Mouse (Mus musculus) MEL (cell line): ENCODE measurements around the gene Dxo.

Source experiments
- CTCF ChIP-seq, 3 experiments: IDR thresholded peaks in 2 of 3; conservative IDR thresholded peaks in 1 of 3; 2 replicates each; pipeline ENCODE4 v1.5.1; 2011 to 2012; ENCODE audit warnings: low read length in 3 of 3, low read depth in 2 of 3, mild to moderate bottlenecking in 2 of 3, improper control_type of control experiment in 1 of 3, inconsistent platforms in 1 of 3, mixed read lengths in 1 of 3, moderate library complexity in 1 of 3; ENCODE audit not compliant: control insufficient read depth in 1 of 3, insufficient read depth in 1 of 3, poor library complexity in 1 of 3, severe bottlenecking in 1 of 3
- ELF1 ChIP-seq: IDR thresholded peaks from 2 replicates; pipeline ENCODE4 v1.6.1; 2014; ENCODE audit warnings: low read depth, mild to moderate bottlenecking, inconsistent platforms, low read length, improper control_type of control experiment, moderate library complexity
- MAX ChIP-seq: IDR thresholded peaks from 2 replicates; pipeline ENCODE4 v1.6.1; 2011; ENCODE audit warnings: low read length, improper control_type of control experiment
- MXI1 ChIP-seq: IDR thresholded peaks from 2 replicates; pipeline ENCODE4 v1.6.1; 2011; ENCODE audit warnings: mild to moderate bottlenecking, low read depth, low read length, improper control_type of control experiment
- MYB ChIP-seq: IDR thresholded peaks from 2 replicates; pipeline ENCODE4 v1.6.1; 2011; ENCODE audit warnings: mild to moderate bottlenecking, low read depth, low read length, improper control_type of control experiment
- NRF1 ChIP-seq: IDR thresholded peaks from 2 replicates; pipeline ENCODE4 v1.6.1; 2014; ENCODE audit warnings: low read depth, mild to moderate bottlenecking, inconsistent platforms, low read length, improper control_type of control experiment, moderate library complexity; ENCODE audit not compliant: poor library complexity, insufficient read depth, severe bottlenecking
- POLR2A ChIP-seq, 2 experiments: IDR thresholded peaks; 2 replicates each; pipeline ENCODE4 v1.6.1; 2011 to 2012; ENCODE audit warnings: low read length in 2 of 2, mild to moderate bottlenecking in 2 of 2, control low read depth in 1 of 2, improper control_type of control experiment in 1 of 2, low read depth in 1 of 2, moderate library complexity in 1 of 2; ENCODE audit not compliant: control insufficient read depth in 1 of 2, insufficient read depth in 1 of 2, poor library complexity in 1 of 2
- RCOR1 ChIP-seq: IDR thresholded peaks from 2 replicates; pipeline ENCODE4 v1.6.1; 2012; ENCODE audit warnings: low read depth, mild to moderate bottlenecking, inconsistent platforms, low read length, improper control_type of control experiment
- SMC3 ChIP-seq: IDR thresholded peaks from 2 replicates; pipeline ENCODE4 v1.6.1; 2011; ENCODE audit warnings: low read depth, low read length, improper control_type of control experiment
- TBP ChIP-seq: IDR thresholded peaks from 2 replicates; pipeline ENCODE4 v1.8.0; 2011; ENCODE audit warnings: low read depth, low read length, improper control_type of control experiment
- TCF12 ChIP-seq: IDR thresholded peaks from 2 replicates; pipeline ENCODE4 v1.6.1; 2014; ENCODE audit warnings: low read depth, mild to moderate bottlenecking, inconsistent platforms, low read length, improper control_type of control experiment, moderate library complexity
- ZNF384 ChIP-seq: IDR thresholded peaks from 2 replicates; pipeline ENCODE4 v1.6.1; 2012; ENCODE audit warnings: low read depth, mild to moderate bottlenecking, inconsistent platforms, low read length, improper control_type of control experiment

- no peak for TF ChIP-seq TCF12
- TF ChIP-seq POLR2A (IDR thresholded peaks at IDR 0.05; ENCODE audit: control insufficient read depth in 1 of 2, insufficient read depth in 1 of 2, low read depth in 1 of 2, low read length in 2 of 2, poor library complexity in 1 of 2): no peak
- no peak for TF ChIP-seq RCOR1
- no peak for TF ChIP-seq NRF1
- no peak for TF ChIP-seq MYB
- no peak for TF ChIP-seq SMC3
- no peak for TF ChIP-seq CTCF (IDR thresholded peaks at IDR 0.05 in 2 of 3, conservative IDR thresholded peaks at IDR 0.05 in 1 of 3; ENCODE audit: control insufficient read depth in 1 of 3, insufficient read depth in 1 of 3, low read depth in 2 of 3, low read length in 3 of 3, poor library complexity in 1 of 3, severe bottlenecking in 1 of 3)
- no peak for TF ChIP-seq TBP
- no peak for TF ChIP-seq ZNF384
- no peak for TF ChIP-seq MXI1
- no peak for TF ChIP-seq MAX
- TF ChIP-seq ELF1: no peak
Observed at GRCm38 (mm10) chr17:34799531-34799925, 37.3 kb upstream of the Dxo start.
